Mouse (Mus musculus) forebrain, embryonic 15.5 days (tissue): Measurements from ENCODE around the gene Tpp1. TPM values are rescaled to one million over a fixed set of nuclear protein-coding genes. Genes with fewer than 3 reads are reported as not detected.

Experiments
- ATAC-seq: fragments of 200-750 bp; cut with Nextera tagmentation; replicated peaks from 2 replicates; pipeline ENCODE4 v1.8.0; 2017; ENCODE audit warnings: mild to moderate bottlenecking, moderate TSS enrichment, moderate library complexity
- H3K27ac ChIP-seq: fragments of 300-500 bp; sonication (generic); replicated peaks from 2 replicates; pipeline ENCODE4 v1.5.1; 2015; ENCODE audit warnings: mild to moderate bottlenecking, inconsistent platforms
- H3K27me3 ChIP-seq: fragments of 300-500 bp; sonication (generic); 2 replicates; pipeline ENCODE4 v1.6.1; 2015; ENCODE audit warnings: inconsistent platforms
- H3K36me3 ChIP-seq: fragments of 300-500 bp; sonication (generic); 2 replicates; pipeline ENCODE4 v1.6.1; 2015; ENCODE audit warnings: mild to moderate bottlenecking, inconsistent platforms
- H3K4me1 ChIP-seq: fragments of 300-500 bp; sonication (generic); 2 replicates; pipeline ENCODE4 v1.6.1; 2015; ENCODE audit warnings: inconsistent platforms
- H3K4me2 ChIP-seq: fragments of 300-500 bp; sonication (generic); replicated peaks from 2 replicates; pipeline ENCODE4 v1.6.1; 2015; ENCODE audit warnings: mild to moderate bottlenecking, inconsistent platforms
- H3K4me3 ChIP-seq: fragments of 300-500 bp; sonication (generic); 2 replicates; pipeline ENCODE4 v1.5.1; 2015; ENCODE audit warnings: mild to moderate bottlenecking, inconsistent platforms
- H3K9ac ChIP-seq: fragments of 300-500 bp; sonication (generic); replicated peaks from 2 replicates; pipeline ENCODE4 v1.6.1; 2015; ENCODE audit warnings: mild to moderate bottlenecking, inconsistent platforms
- H3K9me3 ChIP-seq: fragments of 300-500 bp; sonication (generic); 2 replicates; pipeline ENCODE4 v1.6.1; 2016; ENCODE audit warnings: inconsistent platforms
- WGBS: fragments of 180-500 bp; shearing (Covaris S2); methylation state at CpG from one replicate; pipeline ENCODE4 v1.1.7; 2015; ENCODE audit warnings: mixed read lengths; 5-methylcytosine and 5-hydroxymethylcytosine counted together
- polyA plus RNA-seq: library from polyadenylated mRNA; unstranded; fragments of >200 nt; fragmentation: Nextera tagmentation; extraction: Ambion mirVana; gene quantifications from 2 replicates; pipeline ENCODE4 v1.2.1, GENCODE M21; 2015

Gene Tpp1
- 33.9 and 35.1 TPM in 2 replicates for polyA plus RNA-seq

GRCm38 (mm10) chr7:105751491-105752433 is at the start of gene Tpp1:
Gene Tpp1 (minus strand): TSS chr7:105752235.
- Histone ChIP-seq H3K36me3 (peaks cover 66% of the 10 kb centered on the region), H3K9me3 (no peaks in the 10 kb centered on the region), H3K27ac (peak within 1 kb of the TSS; percentile 53), H3K4me3 (peak within 1 kb of the TSS; percentile 42), H3K9ac (peak within 1 kb of the TSS; percentile 53), H3K4me1 (peaks cover 17% of the 10 kb centered on the region), H3K27me3 (no peaks in the 10 kb centered on the region), H3K4me2 (peak within 1 kb of the TSS; percentile 65)
- 19% methylated on average over 20 of the region's 20 CpGs for WGBS
- ATAC-seq = peak; percentile 88

- H3K9me3 ChIP-seq = no peaks in the 10 kb centered on the region
- no peaks in the 10 kb centered on the region for H3K36me3 ChIP-seq
- H3K9ac ChIP-seq = no peak overlapping the region
- ATAC-seq = no peak
- H3K27ac ChIP-seq = no peak overlapping the region
- H3K27me3 ChIP-seq = no peaks in the 10 kb centered on the region
- H3K4me1 ChIP-seq = no peaks in the 10 kb centered on the region
- no peak overlapping the region for H3K4me3 ChIP-seq
- H3K4me2 ChIP-seq = no peak overlapping the region
- 93% methylated on average over 3 of the region's 3 CpGs for WGBS
Observed at GRCm38 (mm10) chr7:105796972-105797371, 44.9 kb upstream of the Tpp1 start.

GRCm38 (mm10) chr7:105795759-105796366 is 43.8 kb upstream of the Tpp1 start:
- no peaks in the 10 kb centered on the region for H3K27me3 ChIP-seq
- no peak overlapping the region for H3K9ac ChIP-seq
- no peak for ATAC-seq
- H3K4me1 ChIP-seq = no peaks in the 10 kb centered on the region
- H3K4me3 ChIP-seq = no peak overlapping the region
- no peaks in the 10 kb centered on the region for H3K9me3 ChIP-seq
- no peak overlapping the region for H3K27ac ChIP-seq
- 18% methylated on average over 7 of the region's 7 CpGs for WGBS
- no peaks in the 10 kb centered on the region for H3K36me3 ChIP-seq
- H3K4me2 ChIP-seq = no peak overlapping the region

GRCm38 (mm10) chr7:105793701-105794100 is 41.7 kb upstream of the Tpp1 start:
- no peak overlapping the region for H3K9ac ChIP-seq
- H3K4me1 ChIP-seq = peaks cover 2% of the 10 kb centered on the region
- H3K4me3 ChIP-seq = no peak overlapping the region
- H3K36me3 ChIP-seq = no peaks in the 10 kb centered on the region
- no peak overlapping the region for H3K27ac ChIP-seq
- 77% methylated on average over 7 of the region's 7 CpGs for WGBS
- H3K9me3 ChIP-seq = no peaks in the 10 kb centered on the region
- no peak overlapping the region for H3K4me2 ChIP-seq
- no peaks in the 10 kb centered on the region for H3K27me3 ChIP-seq
- no peak for ATAC-seq

- WGBS = 78% methylated on average over 1 of the region's 1 CpGs
- Histone ChIP-seq H3K27ac (no peak overlapping the region), H3K27me3 (no peaks in the 10 kb centered on the region), H3K36me3 (no peaks in the 10 kb centered on the region), H3K9ac (no peak overlapping the region), H3K4me2 (no peak overlapping the region), H3K4me1 (peaks cover 13% of the 10 kb centered on the region), H3K4me3 (no peak overlapping the region), H3K9me3 (no peaks in the 10 kb centered on the region)
- ATAC-seq = no peak
Observed at GRCm38 (mm10) chr7:105791147-105791546, 39.1 kb upstream of the Tpp1 start.

- Histone ChIP-seq H3K27ac (peak within 1 kb of the TSS; percentile 98), H3K4me2 (peak within 1 kb of the TSS; percentile 73), H3K36me3 (peaks cover 20% of the 10 kb centered on the region), H3K4me1 (peaks cover 49% of the 10 kb centered on the region), H3K27me3 (no peaks in the 10 kb centered on the region), H3K9ac (peak within 1 kb of the TSS; percentile 100), H3K9me3 (no peaks in the 10 kb centered on the region), H3K4me3 (peak within 1 kb of the TSS; percentile 99)
- WGBS = under 1% methylated on average over 72 of the region's 97 CpGs
- ATAC-seq = peak; percentile 79
Observed at GRCm38 (mm10) chr7:105787285-105788140, 35.5 kb upstream of the Tpp1 start, which contains the start of gene Dchs1. Gene Dchs1 (minus strand): TSS chr7:105787654.

GRCm38 (mm10) chr7:105786506-105787284 is 34.7 kb upstream of the Tpp1 start:
- H3K36me3 ChIP-seq = peaks cover 27% of the 10 kb centered on the region
- H3K27me3 ChIP-seq = no peaks in the 10 kb centered on the region
- H3K9me3 ChIP-seq = no peaks in the 10 kb centered on the region
- peak overlapping the region; percentile 99 for H3K4me3 ChIP-seq
- H3K4me1 ChIP-seq = peaks cover 54% of the 10 kb centered on the region
- WGBS = 3% methylated on average over 20 of the region's 20 CpGs
- peak overlapping the region; percentile 73 for H3K4me2 ChIP-seq
- peak; percentile 75 for ATAC-seq
- H3K9ac ChIP-seq = peak overlapping the region; percentile 100
- H3K27ac ChIP-seq = peak overlapping the region; percentile 98

GRCm38 (mm10) chr7:105784556-105784955 is 32.5 kb upstream of the Tpp1 start:
- peaks cover 49% of the 10 kb centered on the region for H3K36me3 ChIP-seq
- peak overlapping the region; percentile 73 for H3K4me2 ChIP-seq
- H3K4me3 ChIP-seq = peak overlapping the region; percentile 99
- H3K9ac ChIP-seq = peak overlapping the region; percentile 100
- peaks cover 71% of the 10 kb centered on the region for H3K4me1 ChIP-seq
- ATAC-seq = no peak
- H3K9me3 ChIP-seq = no peaks in the 10 kb centered on the region
- no peaks in the 10 kb centered on the region for H3K27me3 ChIP-seq
- 14% methylated on average over 4 of the region's 4 CpGs for WGBS
- 0 out of 2 replicates have a peak overlapping the region, but pooled peaks have one; percentile 20 for H3K27ac ChIP-seq

GRCm38 (mm10) chr7:105783861-105784260 is 31.8 kb upstream of the Tpp1 start:
- Histone ChIP-seq H3K27ac (no peak overlapping the region), H3K4me2 (peak overlapping the region; percentile 73), H3K4me1 (peaks cover 78% of the 10 kb centered on the region), H3K9ac (0 out of 2 replicates have a peak overlapping the region, but pooled peaks have one; percentile 10), H3K4me3 (0 out of 2 replicates have a peak overlapping the region, but pooled peaks have one; percentile 0), H3K36me3 (peaks cover 56% of the 10 kb centered on the region), H3K27me3 (no peaks in the 10 kb centered on the region), H3K9me3 (no peaks in the 10 kb centered on the region)
- 57% methylated on average over 4 of the region's 4 CpGs for WGBS
- ATAC-seq = no peak

- H3K27me3 ChIP-seq = no peaks in the 10 kb centered on the region
- peaks cover 57% of the 10 kb centered on the region for H3K36me3 ChIP-seq
- 14% methylated on average over 4 of the region's 4 CpGs for WGBS
- H3K9me3 ChIP-seq = no peaks in the 10 kb centered on the region
- peak overlapping the region; percentile 60 for H3K27ac ChIP-seq
- ATAC-seq = peak; percentile 79
- peak overlapping the region; percentile 31 for H3K9ac ChIP-seq
- H3K4me2 ChIP-seq = 0 out of 2 replicates have a peak overlapping the region, but pooled peaks have one; percentile 1
- peaks cover 77% of the 10 kb centered on the region for H3K4me1 ChIP-seq
- H3K4me3 ChIP-seq = peak overlapping the region; percentile 2; the same call in 1 of the 2 replicates
Observed at GRCm38 (mm10) chr7:105778553-105779265, 26.7 kb upstream of the Tpp1 start.
